Mouse (Mus musculus): ENCODE results near the gene Ptprd.
"Not testable (repeated sequence)": the region's sequence is repeated elsewhere in the genome, so short reads cannot be mapped to it uniquely, and the experiment has no call there.

Gene Ptprd

GRCm38 (mm10) chr4:76440791-76441364 is 1770.9 kb downstream of the Ptprd start:
- peak; percentile 86 to 87 for DNase-seq

DNA sequence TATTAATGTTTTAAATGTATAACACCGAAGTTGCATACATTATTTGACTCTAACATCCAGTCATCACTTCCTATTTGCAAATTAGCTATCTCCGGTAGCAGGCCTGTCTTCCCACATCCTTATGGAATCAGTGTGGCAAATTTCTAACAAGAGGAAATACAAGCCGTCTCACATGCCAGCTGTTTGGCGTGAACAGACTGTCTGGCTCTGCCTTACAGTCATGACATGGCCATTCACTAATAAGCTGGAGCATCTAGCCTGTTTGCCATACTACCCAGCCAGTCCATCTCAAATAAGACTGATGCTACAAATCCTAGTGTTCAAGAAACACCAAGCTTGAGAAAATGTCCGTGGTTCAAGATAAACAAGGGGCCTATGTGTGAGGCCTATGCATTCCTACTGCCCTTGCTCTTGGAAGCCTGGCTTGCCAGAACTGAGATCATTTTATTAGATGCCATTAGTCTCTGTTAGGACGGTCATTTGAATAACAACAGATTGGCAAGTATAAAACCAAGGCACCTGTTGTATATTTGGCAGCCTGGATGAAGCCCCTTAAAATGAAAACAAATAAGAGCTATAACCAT is 1773.2 kb downstream of the Ptprd start:
- DNase-seq: no peak

DNA sequence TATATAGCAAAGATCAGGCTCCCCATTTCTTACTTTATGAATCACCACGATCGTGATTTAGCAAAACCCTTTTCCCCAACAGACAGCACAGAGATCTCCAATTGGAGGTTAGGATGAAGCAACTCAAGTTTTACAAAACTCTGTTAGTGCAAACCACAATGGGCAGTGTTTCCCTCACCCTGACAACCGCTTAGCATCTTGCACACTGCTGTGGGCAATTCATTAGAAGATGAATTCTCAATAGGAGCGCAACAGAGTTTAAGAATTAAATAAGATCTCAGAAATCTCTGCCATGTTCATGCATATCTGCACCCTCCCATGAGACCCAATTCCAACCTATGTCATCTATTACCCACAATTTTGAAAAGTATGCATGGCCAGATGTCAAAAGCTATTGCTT is 1773.7 kb downstream of the Ptprd start:
- no peak for DNase-seq

DNA sequence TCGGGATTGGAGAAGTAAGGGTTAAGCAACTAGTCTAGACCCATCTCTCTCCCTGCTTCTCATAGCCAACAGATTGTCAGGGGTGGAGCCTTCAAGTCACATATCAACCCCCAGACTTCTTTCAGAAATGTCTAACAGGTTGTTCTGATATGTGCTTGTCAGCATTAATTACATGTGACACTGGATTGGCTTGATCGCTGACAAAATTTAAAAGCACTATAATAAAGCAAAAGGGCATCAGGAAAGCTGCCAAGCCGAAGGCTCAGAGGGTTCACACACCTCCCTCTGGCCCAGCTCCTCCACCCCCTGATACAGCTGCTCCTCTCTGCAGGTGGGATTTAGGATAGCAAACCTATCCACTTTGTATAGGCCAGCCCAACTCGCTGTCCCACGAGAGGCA is 1775.8 kb downstream of the Ptprd start:
- peak; percentile 51 to 52 for DNase-seq

DNA sequence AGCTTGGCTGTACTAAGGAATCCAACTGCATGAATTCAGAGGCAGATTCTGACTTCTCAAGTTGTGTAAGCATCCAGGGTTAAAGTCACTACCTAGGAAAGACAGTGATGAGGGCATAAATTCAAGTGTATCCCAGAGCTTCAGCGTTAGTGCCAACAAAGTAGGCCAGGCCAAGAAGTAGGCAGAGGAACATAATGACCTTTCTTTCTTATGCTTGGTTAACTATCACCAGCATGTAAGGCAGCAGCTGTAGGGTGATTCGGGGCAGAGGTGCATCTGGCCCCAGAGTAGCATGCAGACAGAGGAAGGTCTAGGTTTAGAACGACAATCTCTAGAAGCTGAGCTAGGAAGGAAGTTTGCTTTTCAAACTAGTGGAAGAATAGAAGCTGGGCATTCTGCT is 1782.0 kb downstream of the Ptprd start:
- DNase-seq: no peak

DNA sequence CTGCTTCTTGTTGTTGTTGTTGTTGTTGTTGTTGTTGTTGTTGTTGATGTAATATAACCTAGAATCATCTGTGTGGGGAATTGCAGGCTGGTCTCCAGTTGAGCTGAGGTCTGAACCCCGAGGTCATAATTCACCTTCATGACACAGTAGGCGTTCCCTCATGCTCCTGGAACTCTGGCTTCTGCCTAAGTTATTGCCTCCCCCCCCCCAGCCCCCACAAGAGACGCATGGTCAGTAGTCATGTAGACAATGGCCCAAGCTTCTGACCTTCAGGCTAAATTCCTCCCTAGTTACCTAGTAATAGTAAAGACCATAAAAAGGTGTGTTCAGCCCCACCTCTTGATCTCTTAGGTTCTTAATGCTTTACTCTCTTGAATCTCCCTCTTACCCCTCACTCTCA is 1784.7 kb downstream of the Ptprd start:
- DNase-seq: not testable (repeated sequence)

DNA sequence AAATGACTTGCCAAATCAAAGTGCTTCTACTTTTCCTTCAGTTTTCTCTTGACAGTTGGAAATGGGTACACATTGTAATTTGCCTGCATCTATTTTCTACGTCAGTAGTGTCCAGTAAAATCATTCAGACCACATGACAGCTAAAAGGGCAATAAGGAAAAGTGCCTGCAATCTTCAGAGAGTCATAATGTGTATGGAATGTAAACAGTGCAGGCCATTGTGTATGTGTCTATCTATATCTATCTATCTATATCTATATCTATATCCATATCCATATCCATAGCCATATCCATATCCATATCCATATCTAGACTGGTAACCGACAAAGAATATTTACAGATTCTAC is 1786.6 kb downstream of the Ptprd start:
- no peak for DNase-seq

DNA sequence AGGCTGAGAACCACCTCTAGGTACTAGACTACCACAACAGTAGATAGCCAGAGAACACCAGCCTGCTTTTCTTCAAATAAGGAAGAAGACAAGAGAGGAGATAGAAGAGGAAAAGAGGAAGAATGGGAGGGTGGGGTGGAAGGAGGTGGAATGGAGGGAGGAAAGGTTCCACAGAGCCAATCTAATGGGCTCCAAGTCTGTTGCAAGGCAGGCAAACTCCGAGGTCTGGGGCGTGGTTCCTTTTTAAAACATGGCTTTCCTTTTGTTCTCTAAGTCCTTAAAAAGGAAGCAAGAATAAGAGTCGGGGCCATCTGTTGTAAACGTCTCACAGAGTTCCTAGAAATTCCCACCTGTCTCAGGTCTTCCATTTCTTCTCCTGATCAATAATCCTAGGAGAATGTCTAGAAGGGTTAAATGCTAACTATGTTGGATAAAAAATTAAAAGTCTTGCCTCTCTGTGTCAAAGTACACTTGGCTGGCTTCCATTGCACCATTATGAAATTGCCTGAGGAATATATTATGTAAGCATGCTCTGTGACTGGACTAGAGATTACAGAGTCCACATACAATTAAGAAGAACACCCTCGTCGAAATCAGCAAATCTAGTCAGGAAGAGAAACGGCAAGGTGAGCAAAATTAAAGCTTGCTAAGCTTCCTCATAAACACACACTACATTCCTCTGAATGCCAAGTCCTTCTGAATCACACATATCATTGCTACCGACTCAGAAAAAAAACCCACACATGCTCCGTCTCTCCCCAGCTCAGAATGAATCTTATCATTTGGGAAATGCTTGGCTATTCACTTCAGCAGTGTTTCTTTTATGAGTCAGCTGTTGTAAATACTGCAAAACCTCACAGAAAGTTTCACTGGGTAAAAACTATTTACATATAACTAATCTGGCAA is 1787.2 kb downstream of the Ptprd start:
- no peak for DNase-seq

DNA sequence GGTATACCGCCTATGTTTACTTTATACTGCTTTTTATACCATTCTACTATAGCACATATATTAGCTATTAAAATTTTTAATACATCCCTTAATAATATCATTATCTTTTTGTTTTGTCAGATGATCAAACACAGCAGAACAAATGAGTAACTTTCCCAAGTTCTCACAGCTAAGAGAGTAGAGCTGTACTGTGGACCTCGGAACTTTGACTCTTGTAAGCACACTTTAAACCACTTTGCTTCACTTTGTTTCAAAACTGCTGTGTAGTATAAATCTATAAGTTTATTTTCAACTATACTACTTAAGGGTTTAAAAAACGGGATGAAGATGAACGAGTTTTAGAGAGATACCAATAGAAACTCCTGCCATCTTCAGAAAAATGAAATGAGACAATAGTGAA is 1789.6 kb downstream of the Ptprd start:
- DNase-seq: no peak

- DNase-seq: no peak
These were observed 1792.1 kb downstream of the Ptprd start for GRCm38 (mm10) chr4:76419641-76420040.

- DNase-seq: no peak
These were observed 1794.1 kb downstream of the Ptprd start for GRCm38 (mm10) chr4:76417676-76418075.

GRCm38 (mm10) chr4:76415624-76416023 is 1796.1 kb downstream of the Ptprd start:
- DNase-seq: no peak

GRCm38 (mm10) chr4:76414591-76414990 is 1797.2 kb downstream of the Ptprd start:
- no peak for DNase-seq

GRCm38 (mm10) chr4:76410053-76410452 is 1801.7 kb downstream of the Ptprd start:
- DNase-seq: no peak

DNA sequence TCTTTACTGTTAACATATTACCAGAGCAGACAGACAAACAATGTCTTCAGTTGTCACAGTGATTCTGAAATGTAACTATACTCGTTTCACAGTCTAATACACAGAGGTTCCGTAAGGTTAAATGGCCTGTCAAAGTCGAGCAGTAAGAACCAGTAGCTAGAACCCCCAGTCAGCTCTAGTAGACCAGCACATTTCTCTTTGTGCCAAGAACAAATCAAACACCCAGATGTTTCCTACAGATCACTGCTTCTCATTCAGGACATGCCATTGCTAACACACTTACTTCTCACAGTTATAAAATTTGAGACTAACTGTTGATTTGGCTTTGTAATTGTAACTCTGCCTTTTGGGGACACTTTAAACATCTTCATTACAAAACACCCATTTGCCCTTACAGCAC is 1802.6 kb downstream of the Ptprd start:
- DNase-seq: no peak

GRCm38 (mm10) chr4:76405862-76406454 is 1805.8 kb downstream of the Ptprd start:
- no peak for DNase-seq

DNA sequence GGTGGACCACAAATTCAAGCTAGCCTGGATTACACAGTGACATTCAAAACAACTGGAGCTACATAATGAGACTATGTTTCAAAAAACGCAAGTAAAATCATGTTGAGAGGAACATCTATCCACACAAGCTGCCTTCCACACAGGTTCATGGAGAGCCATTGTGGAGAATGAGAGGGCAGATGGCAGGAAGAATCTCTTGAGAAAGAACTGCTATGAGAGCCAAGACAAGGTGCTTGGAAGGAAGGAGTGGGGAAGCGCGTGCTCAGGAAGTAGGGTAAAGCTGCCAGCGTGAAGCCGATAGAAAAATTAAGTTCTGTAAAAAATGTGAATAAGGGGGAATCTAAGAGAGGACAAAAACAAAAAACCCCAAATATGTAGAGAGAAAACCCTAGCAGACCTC is 1808.5 kb downstream of the Ptprd start:
- peak; percentile 38 to 59 for DNase-seq

DNA sequence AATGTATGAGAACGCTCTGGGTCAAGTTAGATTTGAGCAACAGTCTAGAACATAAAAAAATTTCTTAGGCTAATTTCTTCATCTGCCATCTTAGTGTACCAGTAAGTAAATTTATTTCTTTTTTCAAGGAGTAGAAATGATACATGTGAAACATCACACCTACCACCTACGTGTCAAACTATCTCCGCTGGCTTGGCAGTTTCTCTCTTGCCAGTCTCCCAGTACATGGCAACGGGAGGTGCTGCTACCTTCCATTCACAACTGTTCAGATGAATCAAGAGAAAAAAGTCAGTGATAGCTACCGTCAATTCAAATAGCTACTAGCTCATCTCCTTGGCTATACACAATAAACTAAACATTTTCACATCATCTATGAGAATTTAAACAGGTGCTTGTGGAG is 1823.9 kb downstream of the Ptprd start:
- no peak for DNase-seq

- no peak for DNase-seq
These were observed 1824.6 kb downstream of the Ptprd start for GRCm38 (mm10) chr4:76386978-76387824.

GRCm38 (mm10) chr4:76385818-76386217 is 1825.9 kb downstream of the Ptprd start:
- no peak for DNase-seq

DNA sequence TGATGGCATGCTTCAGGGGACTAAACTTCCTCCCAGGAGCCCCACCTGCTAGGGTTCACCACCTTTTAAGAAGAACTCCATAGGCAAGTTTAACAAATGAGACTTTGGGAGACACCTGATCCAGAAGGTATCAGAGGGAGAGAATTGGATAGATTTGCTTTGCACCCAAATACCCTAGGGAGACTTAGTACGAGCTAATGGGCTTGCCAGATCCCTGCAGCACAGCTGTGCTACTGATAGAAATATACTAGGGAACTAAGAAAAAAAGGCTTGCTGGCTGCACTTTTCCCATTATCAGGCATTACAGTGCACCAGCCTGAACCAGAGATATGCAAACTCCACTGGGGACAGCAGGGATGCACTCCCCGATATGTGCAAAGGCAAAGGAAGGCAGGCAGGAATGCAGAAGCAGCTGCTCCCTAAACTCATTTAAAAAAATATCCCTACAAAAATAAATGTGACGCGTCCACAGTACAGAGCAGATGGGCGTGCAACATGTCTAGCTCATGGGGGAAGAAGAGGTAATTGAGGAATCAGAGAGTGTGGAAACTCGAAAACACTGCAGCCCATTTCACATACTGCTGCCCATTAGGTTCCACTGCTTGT is 1831.3 kb downstream of the Ptprd start:
- peak in 1 of 2 experiments; percentile 23 for DNase-seq

Data from cerebellum, adult 18-20 months (tissue).